Mouse (Mus musculus): ENCODE results near the gene Mre11a. TPM values are rescaled to one million over a fixed set of nuclear protein-coding genes. Genes with fewer than 3 reads are reported as not detected.
"Not testable (repeated sequence)": the region's sequence is repeated elsewhere in the genome, so short reads cannot be mapped to it uniquely, and the experiment has no call there.

Mre11a gene
- polyA plus RNA-seq, 1 experiment from 2014 or later = 16.8 TPM

GRCm38 (mm10) chr9:14871536-14871935 is 87.1 kb downstream of the Mre11a start:
- Histone ChIP-seq H3K27me3 (replicated peaks; ENCODE audit: control insufficient read depth, insufficient read depth, low read length) (no peaks in the 10 kb centered on the region), H3K9ac (replicated peaks; ENCODE audit: low read depth, low read length) (no peak overlapping the region), H3K4me2 (ENCODE audit: low read length) (no peak overlapping the region), H3K36me3 (ENCODE audit: control insufficient read depth, insufficient read depth) (no peaks in the 10 kb centered on the region), H3K27ac (ENCODE audit: low read length) (no peak overlapping the region), H3K4me1 (replicated peaks; ENCODE audit: control insufficient read depth, insufficient read depth, low read length) (peaks cover 6% of the 10 kb centered on the region; the same call in 1 of the 2 replicates), H3K4me3 (replicated peaks; ENCODE audit: low read length) (no peak overlapping the region), H3K9me3 (ENCODE audit: control insufficient read depth, low read length) (no peaks in the 10 kb centered on the region)
- WGBS = 71% methylated on average over 3 of the region's 3 CpGs
- ATAC-seq = no peak

- Histone ChIP-seq H3K9me3 (ENCODE audit: control insufficient read depth, low read length) (no peaks in the 10 kb centered on the region), H3K9ac (replicated peaks; ENCODE audit: low read depth, low read length) (no peak overlapping the region), H3K4me3 (replicated peaks; ENCODE audit: low read length) (no peak overlapping the region), H3K4me1 (replicated peaks; ENCODE audit: control insufficient read depth, insufficient read depth, low read length) (peaks cover 6% of the 10 kb centered on the region; the same call in 1 of the 2 replicates), H3K4me2 (ENCODE audit: low read length) (no peak overlapping the region), H3K27ac (ENCODE audit: low read length) (no peak overlapping the region), H3K36me3 (ENCODE audit: control insufficient read depth, insufficient read depth) (no peaks in the 10 kb centered on the region), H3K27me3 (replicated peaks; ENCODE audit: control insufficient read depth, insufficient read depth, low read length) (no peaks in the 10 kb centered on the region)
- ATAC-seq = peak; percentile 72
- WGBS = 18% methylated on average over 17 of the region's 17 CpGs
These were observed 87.9 kb downstream of the Mre11a start for GRCm38 (mm10) chr9:14872181-14872930.

GRCm38 (mm10) chr9:14875743-14876507 is 91.5 kb downstream of the Mre11a start:
- 54% methylated on average over 5 of the region's 5 CpGs for WGBS
- Histone ChIP-seq H3K4me3 (replicated peaks; ENCODE audit: low read length) (no peak overlapping the region), H3K36me3 (ENCODE audit: control insufficient read depth, insufficient read depth) (no peaks in the 10 kb centered on the region), H3K27me3 (replicated peaks; ENCODE audit: control insufficient read depth, insufficient read depth, low read length) (no peaks in the 10 kb centered on the region), H3K9me3 (ENCODE audit: control insufficient read depth, low read length) (no peaks in the 10 kb centered on the region), H3K4me1 (replicated peaks; ENCODE audit: control insufficient read depth, insufficient read depth, low read length) (peaks cover 6% of the 10 kb centered on the region; the same call in 1 of the 2 replicates), H3K4me2 (ENCODE audit: low read length) (no peak overlapping the region), H3K27ac (ENCODE audit: low read length) (no peak overlapping the region), H3K9ac (replicated peaks; ENCODE audit: low read depth, low read length) (no peak overlapping the region)
- ATAC-seq = no peak

GRCm38 (mm10) chr9:14876566-14876965 is 92.1 kb downstream of the Mre11a start:
- not testable (repeated sequence) for H3K4me3 ChIP-seq (replicated peaks; ENCODE audit: low read length); H3K36me3 ChIP-seq (ENCODE audit: control insufficient read depth, insufficient read depth); H3K9me3 ChIP-seq (ENCODE audit: control insufficient read depth, low read length); H3K27me3 ChIP-seq (replicated peaks; ENCODE audit: control insufficient read depth, insufficient read depth, low read length); H3K27ac ChIP-seq (ENCODE audit: low read length); H3K4me1 ChIP-seq (replicated peaks; ENCODE audit: control insufficient read depth, insufficient read depth, low read length); H3K4me2 ChIP-seq (ENCODE audit: low read length); H3K9ac ChIP-seq (replicated peaks; ENCODE audit: low read depth, low read length); ATAC-seq
- 25% methylated on average over 8 of the region's 8 CpGs for WGBS

GRCm38 (mm10) chr9:14884641-14885040 is 100.2 kb downstream of the Mre11a start:
- Histone ChIP-seq H3K27me3 (replicated peaks; ENCODE audit: control insufficient read depth, insufficient read depth, low read length) (no peaks in the 10 kb centered on the region), H3K27ac (ENCODE audit: low read length) (no peak overlapping the region), H3K9ac (replicated peaks; ENCODE audit: low read depth, low read length) (no peak overlapping the region), H3K4me2 (ENCODE audit: low read length) (no peak overlapping the region), H3K36me3 (ENCODE audit: control insufficient read depth, insufficient read depth) (no peaks in the 10 kb centered on the region), H3K9me3 (ENCODE audit: control insufficient read depth, low read length) (no peaks in the 10 kb centered on the region), H3K4me3 (replicated peaks; ENCODE audit: low read length) (no peak overlapping the region), H3K4me1 (replicated peaks; ENCODE audit: control insufficient read depth, insufficient read depth, low read length) (no peaks in the 10 kb centered on the region)
- WGBS = 81% methylated on average over 4 of the region's 4 CpGs
- ATAC-seq = no peak

GRCm38 (mm10) chr9:14885151-14885550 is 100.7 kb downstream of the Mre11a start:
- Histone ChIP-seq H3K27ac (ENCODE audit: low read length) (no peak overlapping the region), H3K36me3 (ENCODE audit: control insufficient read depth, insufficient read depth) (no peaks in the 10 kb centered on the region), H3K4me2 (ENCODE audit: low read length) (no peak overlapping the region), H3K4me3 (replicated peaks; ENCODE audit: low read length) (no peak overlapping the region), H3K4me1 (replicated peaks; ENCODE audit: control insufficient read depth, insufficient read depth, low read length) (no peaks in the 10 kb centered on the region), H3K27me3 (replicated peaks; ENCODE audit: control insufficient read depth, insufficient read depth, low read length) (no peaks in the 10 kb centered on the region), H3K9ac (replicated peaks; ENCODE audit: low read depth, low read length) (no peak overlapping the region), H3K9me3 (ENCODE audit: control insufficient read depth, low read length) (no peaks in the 10 kb centered on the region)
- ATAC-seq = no peak

- H3K9ac ChIP-seq (replicated peaks; ENCODE audit: low read depth, low read length) = no peak overlapping the region
- no peaks in the 10 kb centered on the region for H3K9me3 ChIP-seq (ENCODE audit: control insufficient read depth, low read length)
- no peaks in the 10 kb centered on the region for H3K36me3 ChIP-seq (ENCODE audit: control insufficient read depth, insufficient read depth)
- WGBS = 87% methylated on average over 1 of the region's 1 CpGs
- no peak for ATAC-seq
- H3K4me3 ChIP-seq (replicated peaks; ENCODE audit: low read length) = no peak overlapping the region
- no peak overlapping the region for H3K27ac ChIP-seq (ENCODE audit: low read length)
- no peaks in the 10 kb centered on the region for H3K27me3 ChIP-seq (replicated peaks; ENCODE audit: control insufficient read depth, insufficient read depth, low read length)
- H3K4me2 ChIP-seq (ENCODE audit: low read length) = no peak overlapping the region
- peaks cover 4% of the 10 kb centered on the region; the same call in 1 of the 2 replicates for H3K4me1 ChIP-seq (replicated peaks; ENCODE audit: control insufficient read depth, insufficient read depth, low read length)
These were observed 101.5 kb downstream of the Mre11a start for GRCm38 (mm10) chr9:14885954-14886353.

Other genes with a start within 250 kb of the Mre11a start
- 9.9 and 10.4 TPM in 2 replicates for gene Amotl1, start 139.6 kb upstream of the Mre11a start, polyA plus RNA-seq (2015; fragmentation: Nextera tagmentation; extraction: Ambion mirVana)
- 0.06 and 0.09 TPM in 2 replicates for gene Piwil4, start 43.9 kb upstream of the Mre11a start, polyA plus RNA-seq (2015; fragmentation: Nextera tagmentation; extraction: Ambion mirVana)
- 0.36 and 1.1 TPM in 2 replicates for gene Fut4, start 32.3 kb upstream of the Mre11a start, polyA plus RNA-seq (2015; fragmentation: Nextera tagmentation; extraction: Ambion mirVana)
- gene 1700012B09Rik, start 13.6 kb upstream of the Mre11a start, polyA plus RNA-seq (2015; fragmentation: Nextera tagmentation; extraction: Ambion mirVana) = 2.8 and 2.9 TPM in 2 replicates
- 43.7 and 48.1 TPM in 2 replicates for gene Ankrd49, start 202 bp downstream of the Mre11a start, polyA plus RNA-seq (2015; fragmentation: Nextera tagmentation; extraction: Ambion mirVana)
- gene Gpr83, start 75.6 kb downstream of the Mre11a start, polyA plus RNA-seq (2015; fragmentation: Nextera tagmentation; extraction: Ambion mirVana) = 1.4 and 2.0 TPM in 2 replicates
- gene Izumo1r, start 119.3 kb downstream of the Mre11a start, polyA plus RNA-seq (2015; fragmentation: Nextera tagmentation; extraction: Ambion mirVana) = not detected in 2 replicates